Mouse (Mus musculus) G1E (cell line): ENCODE measurements around the gene Mmp24. TPM values are rescaled to one million over a fixed set of nuclear protein-coding genes. Genes with fewer than 3 reads are reported as not detected.
A peak's percentile ranks its signal among the peaks of the same experiment; 100 is the strongest.

Experiments
- ATAC-seq: 2 replicates; pipeline ENCODE4 v1.8.0; 2016; ENCODE audit warnings: mild to moderate bottlenecking; ENCODE audit not compliant: insufficient number of reproducible peaks, poor library complexity, low FRiP score, severe bottlenecking; ENCODE audit errors: extremely low read depth
- DNase-seq: peaks from one replicate; pipeline ENCODE4 v3.0.0; 2012; ENCODE audit warnings: low spot score
- H3K27me3 ChIP-seq: 2 replicates; pipeline ENCODE4 v1.6.1; 2012; ENCODE audit warnings: mild to moderate bottlenecking, low read length, inconsistent platforms; ENCODE audit not compliant: insufficient read depth
- H3K36me3 ChIP-seq: replicated peaks from 2 replicates; pipeline ENCODE3; 2012; ENCODE audit warnings: mild to moderate bottlenecking, inconsistent platforms
- H3K4me1 ChIP-seq: 2 replicates; pipeline ENCODE4 v1.6.1; 2012; ENCODE audit warnings: low read depth, low read length, inconsistent platforms, mixed read lengths; ENCODE audit not compliant: insufficient read depth
- H3K4me3 ChIP-seq: 2 replicates; pipeline ENCODE4 v1.5.1; 2012; ENCODE audit warnings: low read depth, mild to moderate bottlenecking, inconsistent platforms, low read length, moderate library complexity, mixed read lengths
- H3K9me3 ChIP-seq: replicated peaks from 2 replicates; pipeline ENCODE4 v1.6.1; 2012; ENCODE audit warnings: inconsistent platforms
- CTCF ChIP-seq: IDR thresholded peaks from 2 replicates; pipeline ENCODE4 v1.5.1; 2012; ENCODE audit warnings: low read depth, low read length, inconsistent platforms, mixed read lengths
- GATA1 ChIP-seq: IDR thresholded peaks from 2 replicates; pipeline ENCODE4 v1.6.1; 2012; ENCODE audit warnings: borderline replicate concordance, low read length, inconsistent platforms, mixed read lengths
- GATA2 ChIP-seq: IDR thresholded peaks from 2 replicates; pipeline ENCODE4 v1.6.1; 2012; ENCODE audit warnings: low read depth, low read length, inconsistent platforms, borderline replicate concordance
- POLR2AphosphoS5 ChIP-seq: IDR thresholded peaks from 2 replicates; pipeline ENCODE4 v1.6.1; 2012; ENCODE audit warnings: low read depth, low read length, inconsistent platforms; ENCODE audit not compliant: insufficient replicate concordance
- TAL1 ChIP-seq: conservative IDR thresholded peaks from 2 replicates; pipeline ENCODE4 v1.6.1; 2012; ENCODE audit warnings: low read depth, low read length, inconsistent platforms, mixed read lengths
- polyA plus RNA-seq: library from polyadenylated mRNA; stranded (reverse); fragments of >175 nt; gene quantifications from 2 replicates; pipeline ENCODE4 v1.2.3, GENCODE M21; 2012
- total RNA-seq, 2 experiments: library from RNA; stranded (forward) in 1 of 2; stranded (reverse) in 1 of 2; fragments of 200-1000 nt in 1 of 2; fragments of >200 nt in 1 of 2; fragmentation: Nextera tagmentation in 1 of 2; gene quantifications; 2 replicates each; pipeline ENCODE4 v1.2.3; 2014 to 2017

Gene Mmp24
- total and polyA plus RNA-seq, 3 experiments, result 0.05 TPM; not detected in 2

- Histone ChIP-seq H3K9me3 (no peaks in the 10 kb centered on the region), H3K36me3 (no peaks in the 10 kb centered on the region), H3K4me3 (no peak overlapping the region), H3K4me1 (no peaks in the 10 kb centered on the region), H3K27me3 (peaks cover 58% of the 10 kb centered on the region)
- no peak for ATAC-seq
- TF ChIP-seq POLR2AphosphoS5 (no peak), CTCF (0 out of 2 replicates have a peak, but pooled peaks have one; percentile 17)
- DNase-seq, result no peak
Measured at GRCm38 (mm10) chr2:155802761-155803160, 27.6 kb downstream of the Mmp24 start.

GRCm38 (mm10) chr2:155804053-155804452 is 28.9 kb downstream of the Mmp24 start:
- Histone ChIP-seq H3K4me3 (no peak overlapping the region), H3K36me3 (no peaks in the 10 kb centered on the region), H3K9me3 (no peaks in the 10 kb centered on the region), H3K27me3 (peaks cover 58% of the 10 kb centered on the region), H3K4me1 (no peaks in the 10 kb centered on the region; the same call in 1 of the 2 replicates)
- TF ChIP-seq TAL1, result no peak
- no peak for TF ChIP-seq GATA1
- DNase-seq, result no peak
- ATAC-seq, result no peak

GRCm38 (mm10) chr2:155805231-155805924 is 30.2 kb downstream of the Mmp24 start:
- no peaks in the 10 kb centered on the region for H3K36me3 ChIP-seq
- TF ChIP-seq CTCF, result no peak
- no peak for TF ChIP-seq POLR2AphosphoS5
- TF ChIP-seq GATA1, result no peak
- TF ChIP-seq GATA2, result no peak
- no peak for TF ChIP-seq TAL1
- H3K4me1 ChIP-seq, result no peaks in the 10 kb centered on the region; the same call in 1 of the 2 replicates
- H3K27me3 ChIP-seq, result peaks cover 59% of the 10 kb centered on the region
- no peaks in the 10 kb centered on the region for H3K9me3 ChIP-seq
- no peak for DNase-seq
- no peak for ATAC-seq
- H3K4me3 ChIP-seq, result no peak overlapping the region

- DNase-seq (no peak), ATAC-seq (no peak)
- no peaks in the 10 kb centered on the region; the same call in 1 of the 2 replicates for H3K4me1 ChIP-seq
- TF ChIP-seq TAL1 (no peak), POLR2AphosphoS5 (no peak), GATA1 (no peak), GATA2 (no peak), CTCF (no peak)
- no peak overlapping the region for H3K4me3 ChIP-seq
- no peaks in the 10 kb centered on the region for H3K36me3 ChIP-seq
- no peaks in the 10 kb centered on the region for H3K9me3 ChIP-seq
- H3K27me3 ChIP-seq, result peaks cover 61% of the 10 kb centered on the region
Measured at GRCm38 (mm10) chr2:155805925-155806255, 30.7 kb downstream of the Mmp24 start.

- TF ChIP-seq GATA1 (no peak), POLR2AphosphoS5 (no peak), CTCF (no peak), GATA2 (no peak), TAL1 (no peak)
- Histone ChIP-seq H3K4me3 (no peak overlapping the region), H3K36me3 (no peaks in the 10 kb centered on the region), H3K27me3 (peaks cover 59% of the 10 kb centered on the region), H3K4me1 (no peaks in the 10 kb centered on the region; the same call in 1 of the 2 replicates), H3K9me3 (no peaks in the 10 kb centered on the region)
- DNase-seq (no peak), ATAC-seq (no peak)
Measured at GRCm38 (mm10) chr2:155806548-155806947, 31.4 kb downstream of the Mmp24 start.

GRCm38 (mm10) chr2:155807408-155807807 is 32.3 kb downstream of the Mmp24 start:
- Histone ChIP-seq H3K4me3 (no peak overlapping the region), H3K36me3 (no peaks in the 10 kb centered on the region), H3K27me3 (peaks cover 57% of the 10 kb centered on the region), H3K4me1 (no peaks in the 10 kb centered on the region; the same call in 1 of the 2 replicates), H3K9me3 (no peaks in the 10 kb centered on the region)
- ATAC-seq, result no peak
- DNase-seq, result no peak
- TF ChIP-seq GATA2 (no peak), CTCF (no peak), GATA1 (no peak)

- peaks cover 62% of the 10 kb centered on the region for H3K27me3 ChIP-seq
- no peaks in the 10 kb centered on the region for H3K9me3 ChIP-seq
- H3K36me3 ChIP-seq, result no peaks in the 10 kb centered on the region
- H3K4me1 ChIP-seq, result no peaks in the 10 kb centered on the region; the same call in 1 of the 2 replicates
- TF ChIP-seq POLR2AphosphoS5 (no peak), GATA2 (no peak), CTCF (no peak), GATA1 (no peak), TAL1 (no peak)
- no peak overlapping the region for H3K4me3 ChIP-seq
- ATAC-seq, result no peak
- DNase-seq, result no peak
Measured at GRCm38 (mm10) chr2:155809620-155810019, 34.5 kb downstream of the Mmp24 start.
